Mouse (Mus musculus) embryonic fibroblast, embryonic 13.5 days (primary cell): ENCODE results near the gene Fam241a.

Source experiments
- CTCF ChIP-seq: IDR thresholded peaks from 2 replicates; pipeline ENCODE4 v1.5.1; 2011; ENCODE audit warnings: mild to moderate bottlenecking, control low read depth, low read length, moderate library complexity, borderline replicate concordance; ENCODE audit not compliant: insufficient read depth
- POLR2A ChIP-seq: IDR thresholded peaks from 2 replicates; pipeline ENCODE4 v1.6.1; 2011; ENCODE audit warnings: low read depth, mild to moderate bottlenecking, control low read depth, low read length, moderate library complexity

- TF ChIP-seq CTCF (no peak), POLR2A (no peak)
Measured at GRCm38 (mm10) chr3:127861340-127861739, 34.8 kb downstream of the Fam241a start.
